Mouse (Mus musculus): ENCODE measurements around the gene Lrrc8b.

DNA sequence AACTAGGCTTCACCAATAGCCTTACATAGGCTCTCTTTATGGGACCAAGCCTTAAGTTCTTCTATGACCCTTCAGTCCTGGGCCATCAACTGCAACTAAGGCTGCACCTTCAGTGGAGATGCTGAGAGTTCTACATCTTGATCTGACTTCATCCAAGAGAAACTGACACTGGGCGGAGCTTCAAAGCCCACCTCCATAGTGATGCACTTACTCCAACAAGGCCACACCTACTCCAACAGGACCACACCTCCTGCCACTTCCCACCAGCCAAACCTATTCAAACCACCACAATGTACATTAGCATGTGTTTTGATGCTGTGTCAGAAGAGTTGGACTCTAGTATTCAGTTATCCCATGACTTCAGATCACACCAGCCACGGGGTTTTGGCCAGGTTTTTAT lies 120.6 kb downstream of the Lrrc8b start:
- no peak for TF ChIP-seq POLR2A (IDR thresholded peaks at IDR 0.05; ENCODE audit: control insufficient read depth in 1 of 2, insufficient read depth in 1 of 2, low read depth in 1 of 2, low read length in 2 of 2, poor library complexity in 1 of 2)
- TF ChIP-seq GABPA (IDR thresholded peaks at IDR 0.05; ENCODE audit: low read depth, low read length): no peak
- no peak for TF ChIP-seq KAT2A (conservative IDR thresholded peaks at IDR 0.05; ENCODE audit: low read depth, low read length)
- TF ChIP-seq MAX (IDR thresholded peaks at IDR 0.05; ENCODE audit: low read length): no peak
- no peak for TF ChIP-seq MYC (IDR thresholded peaks at IDR 0.05; ENCODE audit: low read depth, low read length)
- no peak for TF ChIP-seq CTCF (IDR thresholded peaks at IDR 0.05 in 2 of 3, conservative IDR thresholded peaks at IDR 0.05 in 1 of 3; ENCODE audit: control insufficient read depth in 1 of 3, insufficient read depth in 1 of 3, low read depth in 2 of 3, low read length in 3 of 3, poor library complexity in 1 of 3, severe bottlenecking in 1 of 3)
